Mouse (Mus musculus): ENCODE measurements around the gene Gm5662.
"Not testable (repeated sequence)": the region's sequence is repeated elsewhere in the genome, so short reads cannot be mapped to it uniquely, and the experiment has no call there.

- not testable (repeated sequence) for TF ChIP-seq POLR2A (IDR thresholded peaks at IDR 0.05; ENCODE audit: borderline replicate concordance, extremely low read depth, insufficient read depth, insufficient read length, poor library complexity, severe bottlenecking); CTCF (IDR thresholded peaks at IDR 0.05; ENCODE audit: borderline replicate concordance, extremely low read depth, insufficient read depth, insufficient read length)
Measured at GRCm38 (mm10) chr12:88250000-88250399, 24.3 kb downstream of the Gm5662 start, which contains the start of gene Gm8332.

Data from brain, embryonic 14.5 days (tissue).